Mouse (Mus musculus) limb, embryonic 14.5 days (tissue): Measurements from ENCODE around the gene Ufl1. TPM values are rescaled to one million over a fixed set of nuclear protein-coding genes. Genes with fewer than 3 reads are reported as not detected.
"Not testable (repeated sequence)": the region's sequence is repeated elsewhere in the genome, so short reads cannot be mapped to it uniquely, and the experiment has no call there.

ENCODE experiments used
- ATAC-seq: fragments of 200-750 bp; cut with Nextera tagmentation; 2 replicates; pipeline ENCODE4 v1.8.0; 2017; ENCODE audit warnings: low read depth, moderate number of reproducible peaks, moderate TSS enrichment; ENCODE audit not compliant: low FRiP score
- DNase-seq: peaks from one replicate; pipeline ENCODE4 v3.0.0-alpha.2; 2015; ENCODE audit warnings: low spot score
- H3K27ac ChIP-seq: fragments of 300-500 bp; sonication (generic); replicated peaks from 2 replicates; pipeline ENCODE4 v1.5.1; 2014; ENCODE audit warnings: low read depth, mild to moderate bottlenecking, low read length, moderate library complexity, mixed read lengths
- H3K27me3 ChIP-seq: fragments of 300-500 bp; sonication (generic); 2 replicates; pipeline ENCODE4 v1.6.1; 2014; ENCODE audit warnings: low read length, mixed read lengths; ENCODE audit not compliant: control insufficient read depth, insufficient read depth
- H3K36me3 ChIP-seq: fragments of 300-500 bp; sonication (generic); 2 replicates; pipeline ENCODE4 v1.6.1; 2014; ENCODE audit warnings: mild to moderate bottlenecking, low read length, moderate library complexity, mixed read lengths; ENCODE audit not compliant: control insufficient read depth, insufficient read depth
- H3K4me1 ChIP-seq: fragments of 300-500 bp; sonication (generic); 2 replicates; pipeline ENCODE4 v1.6.1; 2014; ENCODE audit warnings: antibody characterized with exemption, low read length, mixed read lengths; ENCODE audit not compliant: control insufficient read depth, insufficient read depth
- H3K4me2 ChIP-seq: fragments of 300-500 bp; sonication (generic); replicated peaks from 2 replicates; pipeline ENCODE4 v1.6.1; 2014; ENCODE audit warnings: low read depth, mild to moderate bottlenecking, low read length, moderate library complexity; ENCODE audit not compliant: severe bottlenecking
- H3K4me3 ChIP-seq: fragments of 300-500 bp; sonication (generic); replicated peaks from 2 replicates; pipeline ENCODE4 v1.5.1; 2014; ENCODE audit warnings: low read length
- H3K9ac ChIP-seq: fragments of 300-500 bp; sonication (generic); 2 replicates; pipeline ENCODE4 v1.6.1; 2014; ENCODE audit warnings: mild to moderate bottlenecking, low read depth, low read length, moderate library complexity; ENCODE audit not compliant: severe bottlenecking
- H3K9me3 ChIP-seq: fragments of 300-500 bp; sonication (generic); 2 replicates; pipeline ENCODE4 v1.6.1; 2016; ENCODE audit warnings: low read length; ENCODE audit not compliant: control insufficient read depth
- POLR2A ChIP-seq: fragments of 200-500 bp; IDR thresholded peaks from 2 replicates; pipeline ENCODE4 v1.8.0; 2012; ENCODE audit warnings: inconsistent platforms, mild to moderate bottlenecking, moderate library complexity, borderline replicate concordance; ENCODE audit not compliant: insufficient read depth, insufficient read length; ENCODE audit errors: extremely low read depth
- WGBS: fragments of 180-500 bp; shearing (Covaris S2); extraction: QIAGEN DNeasy Blood & Tissue Kit; methylation state at CpG from one replicate; pipeline ENCODE4 v1.1.7; 2014; 5-methylcytosine and 5-hydroxymethylcytosine counted together
- polyA plus RNA-seq, 2 experiments: library from polyadenylated mRNA; depleted of rRNA in 1 of 2; stranded (reverse) in 1 of 2; unstranded in 1 of 2; fragments of >200 nt; fragmentation: Nextera tagmentation in 1 of 2; extraction: Ambion mirVana in 1 of 2; gene quantifications; 2 replicates each; pipeline versions ENCODE4 v1.2.1 to v1.2.3; 2012 to 2014

The Ufl1 gene
- polyA plus RNA-seq, 2 experiments: 13.7 to 40.5 TPM

GRCm38 (mm10) chr4:25242776-25243175 lies 38.8 kb downstream of the Ufl1 start, which contains the start of gene Fhl5:
Gene Fhl5 (minus strand): TSS chr4:25242876.
- no peaks in the 10 kb centered on the region for H3K36me3 ChIP-seq
- H3K27me3 ChIP-seq: no peaks in the 10 kb centered on the region
- H3K27ac ChIP-seq: no peak within 1 kb of the TSS
- ATAC-seq: no peak
- no peak for TF ChIP-seq POLR2A
- H3K4me2 ChIP-seq: no peak within 1 kb of the TSS
- H3K9ac ChIP-seq: no peak within 1 kb of the TSS
- 88% methylated on average over 3 of the region's 3 CpGs for WGBS
- H3K4me3 ChIP-seq: no peak within 1 kb of the TSS
- H3K4me1 ChIP-seq: no peaks in the 10 kb centered on the region
- DNase-seq: no peak
- no peaks in the 10 kb centered on the region for H3K9me3 ChIP-seq

GRCm38 (mm10) chr4:25235663-25236062 lies 46.0 kb downstream of the Ufl1 start:
- ATAC-seq, H3K4me2 ChIP-seq, H3K9me3 ChIP-seq, H3K4me3 ChIP-seq, H3K27ac ChIP-seq, H3K36me3 ChIP-seq, H3K9ac ChIP-seq, H3K27me3 ChIP-seq, H3K4me1 ChIP-seq, DNase-seq: not testable (repeated sequence)
- 100% methylated on average over 1 of the region's 1 CpGs for WGBS

DNA sequence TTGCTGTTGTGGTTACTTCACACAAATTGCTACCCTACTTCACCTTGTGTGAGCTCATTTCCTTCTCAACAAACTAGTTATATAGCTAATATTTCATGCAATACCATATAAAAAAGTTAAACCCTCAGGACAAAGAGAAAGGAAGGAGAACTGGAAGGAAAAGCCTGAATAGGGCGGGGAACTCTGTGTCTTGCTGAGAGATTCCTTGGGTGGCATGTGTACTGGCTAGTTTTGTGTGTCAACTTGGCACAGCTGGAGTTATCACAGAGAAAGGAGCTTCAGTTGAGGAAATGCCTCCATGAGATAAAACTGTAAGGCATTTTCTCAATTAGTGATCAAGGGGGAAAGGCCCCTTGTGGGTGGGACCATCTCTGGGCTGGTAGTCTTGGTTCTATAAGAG lies 47.9 kb downstream of the Ufl1 start:
- H3K9me3 ChIP-seq, H3K4me1 ChIP-seq, DNase-seq, H3K36me3 ChIP-seq, H3K4me2 ChIP-seq, ATAC-seq, H3K9ac ChIP-seq, H3K4me3 ChIP-seq, H3K27me3 ChIP-seq, H3K27ac ChIP-seq: not testable (repeated sequence)
- WGBS: 73% methylated on average over 1 of the region's 1 CpGs

DNA sequence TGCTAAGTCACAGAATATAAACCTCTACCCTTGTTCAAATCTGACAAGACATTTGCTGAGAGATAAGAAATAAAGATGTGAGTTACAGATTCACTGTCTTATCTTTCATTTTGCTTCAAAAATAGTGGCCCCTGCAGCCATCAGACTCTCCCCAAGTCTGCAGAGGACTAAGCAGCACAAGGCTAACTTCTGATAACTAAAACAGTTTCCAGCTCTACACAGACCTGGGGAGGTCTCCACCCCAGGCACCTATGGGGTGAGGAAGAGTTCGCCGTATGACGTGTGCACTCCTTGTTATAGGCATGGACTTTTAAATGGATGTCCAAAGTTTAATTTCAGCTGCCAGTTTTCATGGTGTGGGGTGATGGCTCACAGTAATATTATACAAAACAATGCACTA lies 49.1 kb downstream of the Ufl1 start:
- no peak overlapping the region for H3K27ac ChIP-seq
- ATAC-seq: no peak
- no peak for TF ChIP-seq POLR2A
- no peak overlapping the region for H3K9ac ChIP-seq
- H3K9me3 ChIP-seq: no peaks in the 10 kb centered on the region
- H3K36me3 ChIP-seq: no peaks in the 10 kb centered on the region
- no peaks in the 10 kb centered on the region for H3K4me1 ChIP-seq
- WGBS: 90% methylated on average over 3 of the region's 3 CpGs
- no peak overlapping the region for H3K4me3 ChIP-seq
- no peaks in the 10 kb centered on the region for H3K27me3 ChIP-seq
- no peak overlapping the region for H3K4me2 ChIP-seq
- no peak for DNase-seq

DNA sequence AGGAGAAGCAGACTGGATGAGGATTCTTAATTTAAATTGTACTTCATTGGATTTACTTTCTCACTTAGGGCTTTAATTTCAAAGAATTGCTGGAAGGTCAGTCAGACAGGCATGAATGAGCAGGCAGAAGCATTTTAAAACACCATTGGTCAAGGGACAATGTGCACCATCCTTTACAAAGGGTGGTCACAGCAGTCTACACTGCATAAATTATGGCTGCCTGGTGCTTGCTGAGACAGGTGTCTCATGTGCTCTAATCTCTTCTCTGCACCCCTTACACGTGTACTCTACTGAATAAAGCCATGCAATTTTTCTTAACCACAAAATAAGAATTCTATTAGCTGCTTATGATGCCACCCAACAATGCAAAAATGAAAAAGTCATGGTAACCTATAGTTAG lies 54.1 kb downstream of the Ufl1 start:
- TF ChIP-seq POLR2A: no peak
- Histone ChIP-seq H3K4me1 (no peaks in the 10 kb centered on the region), H3K4me2 (no peak overlapping the region), H3K36me3 (no peaks in the 10 kb centered on the region), H3K9ac (no peak overlapping the region), H3K27me3 (no peaks in the 10 kb centered on the region), H3K27ac (no peak overlapping the region), H3K9me3 (no peaks in the 10 kb centered on the region), H3K4me3 (no peak overlapping the region)
- no peak for DNase-seq
- 20% methylated on average over 1 of the region's 1 CpGs for WGBS
- ATAC-seq: no peak

- Histone ChIP-seq H3K4me1 (no peaks in the 10 kb centered on the region), H3K27me3 (no peaks in the 10 kb centered on the region), H3K4me2 (no peak overlapping the region), H3K36me3 (no peaks in the 10 kb centered on the region), H3K9me3 (no peaks in the 10 kb centered on the region), H3K4me3 (no peak overlapping the region), H3K9ac (no peak overlapping the region), H3K27ac (no peak overlapping the region)
- ATAC-seq (no peak), DNase-seq (no peak)
- no peak for TF ChIP-seq POLR2A
Observed at GRCm38 (mm10) chr4:25221927-25222326, 59.7 kb downstream of the Ufl1 start.
